Mouse (Mus musculus) hindbrain, embryonic 16.5 days (tissue): Measurements from ENCODE around the gene Tmem259. TPM values are rescaled to one million over a fixed set of nuclear protein-coding genes. Genes with fewer than 3 reads are reported as not detected.
A peak's percentile ranks its signal among the peaks of the same experiment; 100 is the strongest.

Experiments
- ATAC-seq: fragments of 200-750 bp; cut with Nextera tagmentation; 2 replicates; pipeline ENCODE4 v1.8.0; 2017; ENCODE audit warnings: moderate TSS enrichment, moderate library complexity
- H3K27ac ChIP-seq: fragments of 300-500 bp; sonication (generic); 2 replicates; pipeline ENCODE4 v1.5.1; 2014; ENCODE audit warnings: low read depth, mild to moderate bottlenecking, control low read depth, low read length, moderate library complexity
- H3K27me3 ChIP-seq: fragments of 300-500 bp; sonication (generic); replicated peaks from 2 replicates; pipeline ENCODE4 v1.6.1; 2014; ENCODE audit warnings: low read length; ENCODE audit not compliant: control insufficient read depth, insufficient read depth
- H3K36me3 ChIP-seq: fragments of 300-500 bp; sonication (generic); 2 replicates; pipeline ENCODE4 v1.6.1; 2014; ENCODE audit warnings: mild to moderate bottlenecking, low read length, moderate library complexity, mixed read lengths; ENCODE audit not compliant: control insufficient read depth, insufficient read depth
- H3K4me1 ChIP-seq: fragments of 300-500 bp; sonication (generic); 2 replicates; pipeline ENCODE4 v1.6.1; 2014; ENCODE audit warnings: low read depth, low read length; ENCODE audit not compliant: control insufficient read depth, insufficient read depth
- H3K4me2 ChIP-seq: fragments of 300-500 bp; sonication (generic); 2 replicates; pipeline ENCODE4 v1.6.1; 2014; ENCODE audit warnings: mild to moderate bottlenecking, low read length, control low read depth, moderate library complexity
- H3K4me3 ChIP-seq: fragments of 300-500 bp; sonication (generic); 2 replicates; pipeline ENCODE4 v1.5.1; 2014; ENCODE audit warnings: mild to moderate bottlenecking, low read length, control low read depth, moderate library complexity
- H3K9ac ChIP-seq: fragments of 300-500 bp; sonication (generic); 2 replicates; pipeline ENCODE4 v1.6.1; 2014; ENCODE audit warnings: low read depth, mild to moderate bottlenecking, control low read depth, low read length, moderate library complexity
- H3K9me3 ChIP-seq: fragments of 300-500 bp; sonication (generic); 2 replicates; pipeline ENCODE4 v1.6.1; 2014; ENCODE audit warnings: mild to moderate bottlenecking, low read length, moderate library complexity; ENCODE audit not compliant: control insufficient read depth
- WGBS: fragments of 180-500 bp; shearing (Covaris S2); extraction: QIAGEN DNeasy Blood & Tissue Kit; methylation state at CpG from one replicate; pipeline ENCODE4 v1.1.7; 2014; 5-methylcytosine and 5-hydroxymethylcytosine counted together
- polyA plus RNA-seq: library from polyadenylated mRNA; unstranded; fragments of >200 nt; fragmentation: Nextera tagmentation; extraction: Ambion mirVana; gene quantifications from 2 replicates; pipeline ENCODE4 v1.2.1, GENCODE M21; 2015

The Tmem259 gene
- polyA plus RNA-seq, 1 experiment from 2014 or later = 11.7 TPM

DNA sequence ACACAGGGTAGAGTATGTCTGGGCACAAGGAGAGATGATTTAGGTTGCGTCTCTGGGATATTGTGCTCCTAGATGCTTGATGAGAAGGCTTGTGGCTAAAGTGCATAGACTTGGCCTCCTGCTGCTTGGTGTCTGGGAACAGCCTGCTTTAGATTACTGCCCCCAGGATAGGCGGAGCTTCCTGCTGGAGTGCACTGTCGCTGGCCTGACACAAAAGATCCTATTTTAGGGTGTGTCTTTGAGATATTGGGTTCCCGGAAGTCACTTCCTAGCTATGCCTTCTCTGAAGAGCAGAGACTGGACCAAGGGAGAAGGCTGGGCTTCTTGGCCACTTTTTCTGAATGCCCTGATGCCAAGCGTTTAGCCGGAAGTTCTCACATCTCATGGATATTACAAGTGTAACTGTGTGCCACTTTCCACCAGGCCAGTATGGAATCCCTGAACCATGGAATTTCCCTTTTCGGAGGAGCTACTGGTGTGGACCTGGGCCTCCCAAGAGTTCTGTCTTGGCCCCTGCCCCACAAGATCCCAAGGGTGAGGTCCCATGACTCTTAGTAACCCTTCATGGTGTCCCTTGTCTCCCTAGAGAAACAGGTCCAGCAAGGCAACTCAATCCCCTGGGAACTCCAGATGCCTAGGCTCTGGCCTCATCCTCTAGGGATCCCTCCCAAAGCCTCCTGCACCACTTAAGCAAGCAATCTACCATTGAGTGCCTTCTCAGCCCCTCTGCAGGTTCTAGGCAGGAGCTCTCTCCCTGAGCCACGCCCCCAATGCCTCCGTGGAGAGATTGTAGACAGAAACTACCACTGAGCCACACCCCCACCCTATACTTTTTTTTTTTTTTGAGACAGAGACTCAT lies 19.5 kb upstream of the Tmem259 start:
- Histone ChIP-seq H3K4me3 (no peak overlapping the region), H3K27me3 (peaks cover 3% of the 10 kb centered on the region)
- 59% methylated on average over 9 of the region's 9 CpGs for WGBS

DNA sequence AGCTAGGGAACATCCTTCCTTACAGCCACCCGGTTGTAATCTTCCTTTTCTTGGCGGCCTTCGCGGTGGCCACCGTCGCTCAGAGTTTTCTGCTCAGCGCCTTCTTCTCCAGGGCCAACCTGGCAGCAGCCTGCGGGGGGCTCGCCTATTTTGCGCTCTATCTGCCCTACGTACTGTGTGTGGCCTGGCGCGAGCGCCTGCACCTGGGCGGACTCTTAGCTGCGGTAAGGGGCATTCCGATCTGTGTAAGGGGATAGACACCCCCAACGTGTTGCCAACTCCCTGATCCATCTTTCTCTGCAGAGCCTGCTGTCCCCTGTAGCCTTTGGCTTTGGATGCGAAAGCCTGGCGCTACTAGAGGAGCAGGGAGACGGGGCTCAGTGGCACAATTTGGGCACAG lies 18.7 kb upstream of the Tmem259 start:
- no peak overlapping the region for H3K4me2 ChIP-seq
- H3K4me1 ChIP-seq = peaks cover 5% of the 10 kb centered on the region
- 30% methylated on average over 21 of the region's 21 CpGs for WGBS
- no peaks in the 10 kb centered on the region for H3K36me3 ChIP-seq
- H3K9me3 ChIP-seq = no peaks in the 10 kb centered on the region
- no peak overlapping the region for H3K4me3 ChIP-seq
- H3K27me3 ChIP-seq = peaks cover 3% of the 10 kb centered on the region
- no peak for ATAC-seq
- no peak overlapping the region for H3K9ac ChIP-seq
- H3K27ac ChIP-seq = no peak overlapping the region

More for the DNA sequence above, 19.5 kb upstream of the Tmem259 start:
- Histone ChIP-seq H3K27ac (no peak overlapping the region), H3K36me3 (no peaks in the 10 kb centered on the region; the same call in 1 of the 2 replicates), H3K9ac (no peak overlapping the region), H3K4me2 (no peak overlapping the region), H3K4me1 (no peaks in the 10 kb centered on the region), H3K9me3 (no peaks in the 10 kb centered on the region)
- ATAC-seq = no peak

DNA sequence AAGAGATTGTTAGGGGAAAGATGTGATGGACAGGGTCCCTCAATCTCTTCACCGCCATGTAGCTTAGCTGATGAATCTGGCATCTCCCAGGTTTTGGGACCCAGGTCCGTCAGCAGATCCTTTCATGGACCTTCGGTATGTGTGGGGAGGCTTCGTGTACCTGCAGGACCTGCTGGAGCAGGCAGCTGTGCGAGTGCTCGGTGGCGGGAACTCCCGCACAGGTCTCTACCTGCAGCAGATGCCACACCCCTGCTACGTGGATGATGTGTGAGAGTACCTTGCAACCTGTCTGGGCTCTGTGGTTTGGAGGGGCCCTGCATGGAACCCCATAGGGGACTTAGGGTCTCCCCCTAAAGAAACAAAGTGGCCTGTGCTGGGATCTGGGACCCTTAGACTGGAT lies 17.8 kb upstream of the Tmem259 start:
- no peak for ATAC-seq
- H3K27ac ChIP-seq = no peak overlapping the region
- no peak overlapping the region for H3K9ac ChIP-seq
- no peak overlapping the region for H3K4me3 ChIP-seq
- no peaks in the 10 kb centered on the region for H3K9me3 ChIP-seq
- no peaks in the 10 kb centered on the region for H3K36me3 ChIP-seq
- H3K4me1 ChIP-seq = peaks cover 13% of the 10 kb centered on the region
- peaks cover 3% of the 10 kb centered on the region for H3K27me3 ChIP-seq
- 83% methylated on average over 9 of the region's 9 CpGs for WGBS
- no peak overlapping the region for H3K4me2 ChIP-seq

DNA sequence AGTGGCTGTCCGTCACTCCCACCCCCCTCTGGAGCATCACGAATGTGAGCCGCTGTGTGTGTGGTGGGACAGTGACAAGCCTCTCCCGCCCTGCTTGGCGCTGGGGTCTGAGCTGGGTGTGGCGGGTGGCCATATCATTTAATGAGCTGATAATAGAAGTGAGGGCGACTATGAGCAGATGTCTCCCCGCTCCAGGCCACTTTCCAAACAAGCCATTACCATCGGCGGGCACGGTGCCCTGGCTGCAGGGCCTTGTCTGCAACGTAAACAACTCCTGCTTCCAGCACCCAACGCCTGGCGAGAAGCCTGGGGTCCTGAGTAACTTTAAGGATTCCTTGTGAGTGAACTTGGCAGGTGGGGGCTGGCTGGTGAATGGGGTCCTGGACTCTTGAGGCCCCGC lies 13.7 kb upstream of the Tmem259 start:
- Histone ChIP-seq H3K4me3 (peak overlapping the region; percentile 53), H3K9ac (peak overlapping the region; percentile 66), H3K27ac (peak overlapping the region; percentile 54; the same call in 1 of the 2 replicates), H3K4me2 (peak overlapping the region; percentile 88), H3K4me1 (peaks cover 18% of the 10 kb centered on the region), H3K27me3 (peaks cover 3% of the 10 kb centered on the region), H3K9me3 (no peaks in the 10 kb centered on the region), H3K36me3 (no peaks in the 10 kb centered on the region)
- ATAC-seq = peak; percentile 12; the same call in 1 of the 2 replicates
- WGBS = 5% methylated on average over 15 of the region's 15 CpGs

DNA sequence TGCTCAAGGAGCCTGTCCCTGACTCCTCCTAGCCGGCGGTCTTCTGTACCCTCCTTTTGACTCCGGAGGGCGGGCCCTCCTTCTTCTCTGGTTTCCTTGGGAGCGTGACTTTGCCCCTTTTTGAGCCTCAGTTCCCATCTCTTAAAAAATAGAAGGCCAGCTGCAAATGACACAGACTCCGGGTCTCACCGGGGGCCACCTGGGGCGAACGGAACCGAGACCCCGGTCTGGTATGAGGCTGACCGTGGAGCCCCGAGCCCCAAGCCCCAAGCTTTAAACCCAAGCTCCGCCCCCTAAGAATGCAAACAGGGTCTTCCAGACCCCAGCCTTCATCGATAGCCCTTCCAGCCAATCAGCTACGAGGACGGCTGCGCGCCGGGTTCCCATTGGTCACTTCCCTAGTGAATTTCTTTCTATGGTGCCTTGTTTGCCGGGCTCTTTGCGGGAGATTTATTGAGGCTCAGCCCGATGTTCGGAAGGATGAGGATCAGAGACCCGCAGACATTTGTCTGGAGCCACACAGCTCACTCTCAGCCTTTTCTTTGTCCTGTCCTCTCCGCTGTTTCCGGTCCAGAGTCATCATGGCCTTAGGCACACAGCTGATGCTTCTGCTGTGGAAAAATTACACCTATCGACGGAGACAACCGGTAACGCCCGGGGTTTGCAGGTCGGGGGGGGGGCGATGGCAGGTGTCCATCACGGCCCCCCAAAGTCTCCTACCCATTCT lies 13.1 kb upstream of the Tmem259 start:
- Histone ChIP-seq H3K9me3 (no peaks in the 10 kb centered on the region), H3K9ac (peak overlapping the region; percentile 66)
- 1% methylated on average over 35 of the region's 35 CpGs for WGBS

DNA sequence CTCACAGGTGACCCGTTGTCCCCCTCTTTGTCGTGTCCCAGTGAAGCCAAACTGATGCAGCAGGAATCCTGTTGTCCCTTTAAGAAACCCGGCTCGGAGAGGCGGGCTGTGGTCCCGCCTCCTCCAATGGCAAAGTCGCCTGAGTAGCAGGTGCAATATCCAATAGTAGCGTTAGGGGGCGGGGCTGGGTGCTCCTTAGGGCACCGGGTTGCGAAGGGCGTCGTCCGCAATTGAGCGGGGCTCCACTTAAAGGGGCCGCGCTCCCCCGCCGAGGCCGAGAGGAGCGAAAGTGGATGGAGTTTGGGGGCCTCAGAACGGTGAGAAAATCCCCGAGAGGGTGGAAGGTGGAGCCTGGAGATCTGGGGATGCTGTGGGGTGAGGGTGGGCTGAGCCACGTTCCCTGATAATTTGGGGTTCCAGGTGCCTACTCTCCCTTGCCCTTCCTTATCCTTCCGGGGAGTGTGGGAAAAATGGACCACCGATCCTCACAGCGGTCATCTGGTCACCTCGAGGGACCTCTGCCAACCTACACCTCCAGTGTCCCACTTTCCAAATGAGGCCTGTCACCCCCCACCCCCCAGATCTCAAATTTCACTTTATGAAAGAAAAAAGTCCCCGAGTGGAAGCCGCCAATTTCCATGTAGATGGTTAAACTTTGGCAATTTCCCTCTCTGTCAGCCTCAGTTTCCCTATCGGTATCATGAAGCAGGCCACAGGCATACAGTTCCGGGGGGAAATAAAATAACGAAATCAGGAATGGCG lies 12.3 kb upstream of the Tmem259 start, which contains the start of gene Abca7:
TSS of gene Abca7 (plus strand) at position 223 of the 762 bp plus-strand sequence.
- WGBS = under 1% methylated on average over 34 of the region's 34 CpGs
- Histone ChIP-seq H3K27me3 (no peaks in the 10 kb centered on the region; the same call in none of the 2 replicates), H3K36me3 (no peaks in the 10 kb centered on the region), H3K27ac (peak within 1 kb of the TSS; percentile 70), H3K9ac (peak within 1 kb of the TSS; percentile 66), H3K4me2 (peak within 1 kb of the TSS; percentile 88), H3K9me3 (peaks cover 3% of the 10 kb centered on the region), H3K4me1 (peaks cover 18% of the 10 kb centered on the region), H3K4me3 (peak within 1 kb of the TSS; percentile 53)
- peak; percentile 93 for ATAC-seq

More for the DNA sequence above, 13.1 kb upstream of the Tmem259 start:
- H3K36me3 ChIP-seq = no peaks in the 10 kb centered on the region
- H3K4me1 ChIP-seq = peaks cover 18% of the 10 kb centered on the region
- H3K4me2 ChIP-seq = peak overlapping the region; percentile 88
- peak; percentile 75 for ATAC-seq
- H3K27me3 ChIP-seq = peaks cover 3% of the 10 kb centered on the region
- H3K27ac ChIP-seq = peak overlapping the region; percentile 54; the same call in 1 of the 2 replicates
- H3K4me3 ChIP-seq = peak overlapping the region; percentile 53

DNA sequence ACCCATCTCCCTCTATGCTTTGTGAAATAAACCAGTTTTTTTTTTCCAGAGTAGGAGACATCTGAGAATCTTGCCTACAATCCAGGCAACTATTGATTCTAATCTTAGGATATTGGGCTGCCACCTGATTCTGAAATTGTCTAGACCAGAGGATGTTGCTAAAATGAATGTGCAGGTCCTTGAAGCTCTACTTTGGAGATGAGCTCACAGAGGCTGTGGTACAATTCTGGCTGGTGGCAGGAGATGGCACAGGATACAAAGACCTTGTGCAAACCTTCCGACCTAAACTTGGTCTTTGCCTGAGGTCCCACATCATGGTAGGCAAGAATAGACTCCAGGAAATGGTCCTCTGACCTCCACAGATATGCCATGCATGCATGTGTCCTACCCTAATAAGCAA lies 11.5 kb upstream of the Tmem259 start:
- Histone ChIP-seq H3K27ac (no peak overlapping the region), H3K9ac (no peak overlapping the region), H3K27me3 (no peaks in the 10 kb centered on the region; the same call in 1 of the 2 replicates), H3K4me2 (peak overlapping the region; percentile 88), H3K4me1 (peaks cover 18% of the 10 kb centered on the region), H3K9me3 (peaks cover 6% of the 10 kb centered on the region), H3K4me3 (no peak overlapping the region; the same call in 1 of the 2 replicates), H3K36me3 (no peaks in the 10 kb centered on the region)
- no peak for ATAC-seq
- WGBS = 89% methylated on average over 1 of the region's 1 CpGs

DNA sequence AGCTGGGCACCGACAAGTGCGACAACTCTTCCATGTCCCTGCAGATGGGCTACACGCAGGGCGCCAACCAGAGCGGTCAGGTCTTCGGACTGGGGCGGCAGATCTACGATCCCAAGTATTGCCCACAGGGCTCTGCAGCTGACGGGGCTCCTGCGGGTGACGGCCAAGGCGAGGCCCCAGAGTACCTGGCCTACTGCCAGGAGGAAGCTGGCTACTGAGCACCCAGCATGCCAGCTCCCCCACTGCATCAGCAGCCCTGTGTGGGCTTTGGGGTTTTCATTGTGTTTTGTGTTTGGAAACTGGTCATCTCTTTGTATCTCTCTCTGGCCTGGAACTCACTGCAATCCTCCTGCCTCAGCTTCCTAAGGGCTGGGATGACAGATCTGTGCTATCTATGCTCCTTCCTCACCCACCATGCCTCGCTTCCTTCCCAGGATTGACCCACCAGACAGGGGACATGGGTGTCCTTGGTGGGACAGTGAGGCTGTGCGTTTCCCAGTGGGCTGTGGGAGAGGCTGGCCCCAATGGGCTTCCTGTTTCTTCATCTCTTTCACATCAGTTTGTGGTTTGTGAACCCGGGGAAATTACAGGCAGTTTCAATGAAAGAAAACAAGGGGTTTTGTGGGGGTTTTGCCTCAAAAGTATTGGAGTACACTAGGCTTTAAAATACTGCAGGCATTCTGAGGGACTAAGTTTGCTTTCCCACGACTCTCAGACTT lies 10.4 kb upstream of the Tmem259 start:
- WGBS = 85% methylated on average over 16 of the region's 16 CpGs
- H3K36me3 ChIP-seq = no peaks in the 10 kb centered on the region
- H3K4me3 ChIP-seq = no peak overlapping the region
- peaks cover 6% of the 10 kb centered on the region for H3K9me3 ChIP-seq
- H3K27me3 ChIP-seq = peaks cover 5% of the 10 kb centered on the region
- H3K27ac ChIP-seq = no peak overlapping the region
- peaks cover 18% of the 10 kb centered on the region for H3K4me1 ChIP-seq
- ATAC-seq = no peak
- H3K9ac ChIP-seq = no peak overlapping the region
- H3K4me2 ChIP-seq = no peak overlapping the region
